Mouse (Mus musculus) erythroid progenitor cell, adult 5-6 weeks (primary cell): ENCODE data around the gene Scly. TPM values are rescaled to one million over a fixed set of nuclear protein-coding genes. Genes with fewer than 3 reads are reported as not detected.

Experiments
- ATAC-seq: replicated peaks from 2 replicates; pipeline ENCODE4 v1.8.0; 2016; ENCODE audit warnings: moderate number of reproducible peaks, mild to moderate bottlenecking, moderate TSS enrichment, inconsistent platforms; ENCODE audit not compliant: poor library complexity, low FRiP score, severe bottlenecking
- total RNA-seq, 2 experiments: library from RNA; stranded (forward) in 1 of 2; stranded (reverse) in 1 of 2; fragments of 150-400 nt in 1 of 2; fragments of 186-747, 209-891 nt in 1 of 2; gene quantifications; 2 replicates each; pipeline versions ENCODE4 v1.2.3 to v1.2.4; 2015 to 2017; ENCODE audit warnings: low replicate concordance in 2 of 2

The Scly gene
- total RNA-seq, 2 experiments from 2014 or later, result 42.3 to 51.1 TPM

GRCm38 (mm10) chr1:91351249-91351648, 53.1 kb downstream of the Scly start:
- ATAC-seq, result no peak

- ATAC-seq, result no peak
These were observed 54.1 kb downstream of the Scly start for GRCm38 (mm10) chr1:91352277-91352676.

- ATAC-seq, result no peak
These were observed 58.0 kb downstream of the Scly start for GRCm38 (mm10) chr1:91356105-91356504.

DNA sequence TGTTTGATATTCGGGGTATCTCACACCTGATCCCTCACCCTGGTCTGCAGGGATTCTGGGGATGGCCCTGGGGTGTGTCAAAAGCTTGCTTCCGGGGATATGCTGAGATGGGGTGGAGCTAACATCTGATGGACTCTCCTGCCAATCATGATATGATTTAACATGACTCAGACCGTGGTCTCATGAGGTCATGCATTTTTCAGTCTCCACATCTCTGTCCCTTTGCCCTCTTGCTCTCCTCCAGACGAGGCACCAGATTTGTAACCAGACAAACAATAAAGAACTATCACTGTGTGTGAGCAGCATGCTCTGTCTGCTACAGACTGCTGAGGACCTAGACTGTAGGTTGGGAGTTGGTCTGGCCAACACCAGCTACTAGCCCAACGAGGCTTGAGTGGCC, 64.0 kb downstream of the Scly start:
- ATAC-seq, result no peak

- no peak for ATAC-seq
These were observed 66.9 kb downstream of the Scly start for GRCm38 (mm10) chr1:91364822-91365644.

DNA sequence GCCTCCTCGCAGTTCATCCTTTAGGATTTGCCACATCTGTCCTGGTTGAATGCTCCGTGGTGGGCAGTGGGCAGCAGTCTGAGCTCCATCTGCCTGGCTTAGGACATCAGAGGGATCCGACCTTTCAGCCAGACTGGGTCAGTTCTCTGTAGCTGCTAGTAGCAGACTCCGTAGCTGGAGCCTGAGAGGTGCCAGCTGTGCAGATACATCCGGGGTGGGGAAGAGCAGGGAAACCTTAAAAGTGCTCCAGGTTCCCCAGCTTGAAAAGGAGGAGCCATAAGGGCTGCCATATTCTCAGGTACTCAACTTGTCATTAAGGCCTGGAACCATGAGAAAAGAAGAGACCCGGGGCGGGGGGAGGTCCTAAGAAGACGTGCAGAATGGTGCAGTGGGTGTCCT, 67.7 kb downstream of the Scly start:
- no peak for ATAC-seq

- peak; percentile 89 for ATAC-seq
These were observed 68.3 kb downstream of the Scly start, which contains the start of gene Erfe for GRCm38 (mm10) chr1:91366215-91367108. Gene Erfe (plus strand): TSS chr1:91366430.

- ATAC-seq, result no peak
These were observed 69.2 kb downstream of the Scly start for GRCm38 (mm10) chr1:91367295-91367694.

GRCm38 (mm10) chr1:91369408-91369807, 71.3 kb downstream of the Scly start:
- ATAC-seq, result no peak

- no peak for ATAC-seq
These were observed 71.9 kb downstream of the Scly start for GRCm38 (mm10) chr1:91370055-91370454.

Other genes starting within 250 kb of the Scly start
- 29.3 and 31.4 TPM in 2 replicates for gene Rbm44, start 153.2 kb upstream of the Scly start, total RNA-seq (2015; ENCODE audit: low replicate concordance)
- 34.1 and 71.5 TPM in 2 replicates for gene Rbm44, start 153.2 kb upstream of the Scly start, total RNA-seq (2017; ENCODE audit: low replicate concordance)
- gene Ramp1, start 118.5 kb upstream of the Scly start, total RNA-seq (2015; ENCODE audit: low replicate concordance), result 13.0 and 15.9 TPM in 2 replicates
- 5.4 and 10.9 TPM in 2 replicates for gene Ramp1, start 118.5 kb upstream of the Scly start, total RNA-seq (2017; ENCODE audit: low replicate concordance)
- gene Ube2f, start 48.0 kb upstream of the Scly start, total RNA-seq (2015; ENCODE audit: low replicate concordance), result 46.9 and 60.8 TPM in 2 replicates
- gene Ube2f, start 48.0 kb upstream of the Scly start, total RNA-seq (2017; ENCODE audit: low replicate concordance), result 11.9 and 48.8 TPM in 2 replicates
- gene Espnl, start 23.7 kb downstream of the Scly start, total RNA-seq (2015; ENCODE audit: low replicate concordance), result 1.4 TPM in 1 of 2 replicates, not detected in the other
- not detected in 2 replicates for gene Espnl, start 23.7 kb downstream of the Scly start, total RNA-seq (2017; ENCODE audit: low replicate concordance)
- gene Klhl30, start 52.7 kb downstream of the Scly start, total RNA-seq (2015; ENCODE audit: low replicate concordance), result not detected in 2 replicates
- not detected in 2 replicates for gene Klhl30, start 52.7 kb downstream of the Scly start, total RNA-seq (2017; ENCODE audit: low replicate concordance)
- 5.4 and 16.9 TPM in 2 replicates for gene Erfe, start 68.1 kb downstream of the Scly start, total RNA-seq (2015; ENCODE audit: low replicate concordance)
- 2.8 and 3.1 TPM in 2 replicates for gene Erfe, start 68.1 kb downstream of the Scly start, total RNA-seq (2017; ENCODE audit: low replicate concordance)
- 82.2 and 110 TPM in 2 replicates for gene Ilkap, start 100.5 kb downstream of the Scly start, total RNA-seq (2015; ENCODE audit: low replicate concordance)
- gene Ilkap, start 100.5 kb downstream of the Scly start, total RNA-seq (2017; ENCODE audit: low replicate concordance), result 101 and 110 TPM in 2 replicates
- gene Hes6, start 115.7 kb downstream of the Scly start, total RNA-seq (2015; ENCODE audit: low replicate concordance), result 1.7 and 11.2 TPM in 2 replicates
- 3.5 and 4.6 TPM in 2 replicates for gene Hes6, start 115.7 kb downstream of the Scly start, total RNA-seq (2017; ENCODE audit: low replicate concordance)
- gene Per2, start 161.0 kb downstream of the Scly start, total RNA-seq (2015; ENCODE audit: low replicate concordance), result 0.72 and 1.3 TPM in 2 replicates
- 0.45 and 0.90 TPM in 2 replicates for gene Per2, start 161.0 kb downstream of the Scly start, total RNA-seq (2017; ENCODE audit: low replicate concordance)
- gene Traf3ip1, start 196.3 kb downstream of the Scly start, total RNA-seq (2015; ENCODE audit: low replicate concordance), result 0.84 and 3.6 TPM in 2 replicates
- 2.0 and 6.9 TPM in 2 replicates for gene Traf3ip1, start 196.3 kb downstream of the Scly start, total RNA-seq (2017; ENCODE audit: low replicate concordance)
- 68.7 and 97.7 TPM in 2 replicates for gene Asb1, start 242.2 kb downstream of the Scly start, total RNA-seq (2015; ENCODE audit: low replicate concordance)
- 126 and 169 TPM in 2 replicates for gene Asb1, start 242.2 kb downstream of the Scly start, total RNA-seq (2017; ENCODE audit: low replicate concordance)